Mouse (Mus musculus): ENCODE data around the gene Foxc1. TPM values are rescaled to one million over a fixed set of nuclear protein-coding genes. Genes with fewer than 3 reads are reported as not detected.

Foxc1 gene
- total and polyA plus RNA-seq, 2 experiments from 2014 or later, result 2.2 to 12.6 TPM

GRCm38 (mm10) chr13:31819664-31820405 is 13.4 kb downstream of the Foxc1 start:
- Histone ChIP-seq H3K4me1 (ENCODE audit: insufficient read depth, low read length) (no peaks in the 10 kb centered on the region), H3K36me3 (ENCODE audit: insufficient read depth, low read length) (no peaks in the 10 kb centered on the region), H3K9me3 (ENCODE audit: low read length) (no peaks in the 10 kb centered on the region), H3K27ac (ENCODE audit: low read depth, low read length) (no peak overlapping the region), H3K4me2 (ENCODE audit: low read depth, low read length, poor library complexity, severe bottlenecking) (no peak overlapping the region), H3K4me3 (ENCODE audit: low read depth, low read length) (no peak overlapping the region), H3K27me3 (ENCODE audit: insufficient read depth, low read length) (peaks cover 40% of the 10 kb centered on the region), H3K9ac (replicated peaks; ENCODE audit: low read length, poor library complexity, severe bottlenecking) (no peak overlapping the region)
- no peak for TF ChIP-seq CTCF (IDR thresholded peaks at IDR 0.05)
- DNase-seq (ENCODE audit: low spot score) (no peak), ATAC-seq (ENCODE audit: low FRiP score) (no peak)
- 45% methylated on average over 14 of the region's 14 CpGs for WGBS

GRCm38 (mm10) chr13:31820587-31821017 is 14.2 kb downstream of the Foxc1 start:
- 5% methylated on average over 16 of the region's 16 CpGs for WGBS
- no peaks in the 10 kb centered on the region for H3K9me3 ChIP-seq (ENCODE audit: low read length)
- peak; percentile 62; the same call in 1 of the 2 replicates for ATAC-seq (ENCODE audit: low FRiP score)
- H3K27ac ChIP-seq (ENCODE audit: low read depth, low read length), result no peak overlapping the region
- H3K9ac ChIP-seq (replicated peaks; ENCODE audit: low read length, poor library complexity, severe bottlenecking), result peak overlapping the region; percentile 39; the same call in 1 of the 2 replicates
- H3K4me3 ChIP-seq (ENCODE audit: low read depth, low read length), result peak overlapping the region; percentile 26
- peak; percentile 31 for DNase-seq (ENCODE audit: low spot score)
- H3K27me3 ChIP-seq (ENCODE audit: insufficient read depth, low read length), result peaks cover 32% of the 10 kb centered on the region
- TF ChIP-seq CTCF (IDR thresholded peaks at IDR 0.05), result no peak
- H3K4me2 ChIP-seq (ENCODE audit: low read depth, low read length, poor library complexity, severe bottlenecking), result peak overlapping the region; percentile 48
- H3K36me3 ChIP-seq (ENCODE audit: insufficient read depth, low read length), result no peaks in the 10 kb centered on the region
- H3K4me1 ChIP-seq (ENCODE audit: insufficient read depth, low read length), result no peaks in the 10 kb centered on the region

DNA sequence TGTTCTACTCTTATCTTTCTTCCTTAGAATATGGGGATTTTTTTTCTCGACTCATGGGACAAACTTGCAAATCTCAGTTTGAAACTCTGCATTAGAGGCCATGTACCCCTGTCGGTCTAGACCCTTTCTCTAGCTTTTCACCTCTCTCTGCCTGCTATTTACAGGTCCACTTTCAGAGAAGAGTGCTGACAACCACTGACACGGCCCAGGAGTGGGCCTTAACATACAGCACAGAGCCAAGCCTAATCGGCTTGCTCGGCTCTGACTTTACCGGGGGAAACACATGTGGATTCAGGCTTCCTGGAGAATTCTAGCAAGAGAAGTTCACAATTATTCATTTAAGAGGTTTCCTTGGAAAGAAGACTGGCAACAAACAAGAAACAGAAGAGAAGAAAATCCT is 14.6 kb downstream of the Foxc1 start:
- WGBS, result 33% methylated on average over 6 of the region's 6 CpGs
- H3K4me1 ChIP-seq (ENCODE audit: insufficient read depth, low read length), result no peaks in the 10 kb centered on the region
- no peak for DNase-seq (ENCODE audit: low spot score)
- H3K4me3 ChIP-seq (ENCODE audit: low read depth, low read length), result no peak overlapping the region
- peak overlapping the region; percentile 48 for H3K4me2 ChIP-seq (ENCODE audit: low read depth, low read length, poor library complexity, severe bottlenecking)
- TF ChIP-seq CTCF (IDR thresholded peaks at IDR 0.05), result no peak
- H3K27me3 ChIP-seq (ENCODE audit: insufficient read depth, low read length), result peaks cover 27% of the 10 kb centered on the region
- H3K36me3 ChIP-seq (ENCODE audit: insufficient read depth, low read length), result no peaks in the 10 kb centered on the region
- no peak for ATAC-seq (ENCODE audit: low FRiP score)
- H3K27ac ChIP-seq (ENCODE audit: low read depth, low read length), result no peak overlapping the region
- H3K9ac ChIP-seq (replicated peaks; ENCODE audit: low read length, poor library complexity, severe bottlenecking), result peak overlapping the region; percentile 39; the same call in 1 of the 2 replicates
- H3K9me3 ChIP-seq (ENCODE audit: low read length), result no peaks in the 10 kb centered on the region

DNA sequence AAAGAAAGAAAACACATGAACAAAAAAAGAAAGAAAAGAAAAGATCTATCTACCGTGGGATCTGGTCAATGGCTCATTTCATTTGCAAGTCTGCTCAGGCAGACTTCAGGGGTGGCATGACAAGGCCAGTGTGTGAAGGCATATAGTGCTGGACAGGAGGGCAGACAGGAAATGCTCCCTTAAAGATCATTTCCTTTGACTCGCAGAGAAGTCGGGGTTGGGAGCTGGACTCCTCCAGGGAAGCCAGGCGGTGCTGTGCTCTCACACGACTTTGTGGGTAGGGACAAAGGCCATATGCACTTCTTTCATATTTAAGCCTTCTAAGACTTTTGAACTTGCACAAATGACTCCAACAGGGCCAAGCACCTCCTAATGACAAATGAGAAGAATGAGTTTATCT is 16.9 kb downstream of the Foxc1 start:
- peak; percentile 11; the same call in 1 of the 2 replicates for TF ChIP-seq CTCF (IDR thresholded peaks at IDR 0.05)

DNA sequence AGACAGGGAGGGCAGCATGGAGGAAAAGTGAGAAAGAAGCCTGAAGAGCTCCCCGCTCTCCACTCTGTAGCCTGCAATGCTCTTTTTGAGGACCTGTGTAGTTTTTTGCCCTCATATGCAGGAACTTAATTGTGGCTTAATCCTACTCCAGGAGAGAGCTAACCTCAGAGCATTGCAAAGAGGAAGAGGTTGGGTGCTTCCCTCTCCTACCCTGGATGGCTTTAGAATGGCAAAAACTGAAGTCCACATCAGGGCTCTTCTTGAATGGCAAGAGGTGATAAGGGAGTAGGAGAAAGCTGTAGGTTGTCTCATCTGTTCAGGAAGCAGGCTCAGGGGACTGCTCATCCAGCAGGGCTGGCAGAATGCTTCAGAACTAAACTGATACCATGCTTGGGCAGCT is 18.7 kb downstream of the Foxc1 start:
- Histone ChIP-seq H3K4me3 (ENCODE audit: low read depth, low read length) (no peak overlapping the region), H3K4me1 (ENCODE audit: insufficient read depth, low read length) (no peaks in the 10 kb centered on the region; the same call in 1 of the 2 replicates), H3K36me3 (ENCODE audit: insufficient read depth, low read length) (no peaks in the 10 kb centered on the region), H3K9ac (replicated peaks; ENCODE audit: low read length, poor library complexity, severe bottlenecking) (no peak overlapping the region), H3K9me3 (ENCODE audit: low read length) (no peaks in the 10 kb centered on the region), H3K27me3 (ENCODE audit: insufficient read depth, low read length) (no peaks in the 10 kb centered on the region), H3K27ac (ENCODE audit: low read depth, low read length) (no peak overlapping the region), H3K4me2 (ENCODE audit: low read depth, low read length, poor library complexity, severe bottlenecking) (no peak overlapping the region)
- WGBS, result 83% methylated on average over 1 of the region's 1 CpGs
- ATAC-seq (ENCODE audit: low FRiP score) (no peak), DNase-seq (ENCODE audit: low spot score) (no peak)
- no peak for TF ChIP-seq CTCF (IDR thresholded peaks at IDR 0.05)

More for the DNA sequence above, 16.9 kb downstream of the Foxc1 start:
- Histone ChIP-seq H3K9me3 (ENCODE audit: low read length) (no peaks in the 10 kb centered on the region), H3K4me3 (ENCODE audit: low read depth, low read length) (no peak overlapping the region), H3K4me1 (ENCODE audit: insufficient read depth, low read length) (no peaks in the 10 kb centered on the region; the same call in 1 of the 2 replicates), H3K27me3 (ENCODE audit: insufficient read depth, low read length) (peaks cover 16% of the 10 kb centered on the region), H3K9ac (replicated peaks; ENCODE audit: low read length, poor library complexity, severe bottlenecking) (no peak overlapping the region), H3K27ac (ENCODE audit: low read depth, low read length) (no peak overlapping the region), H3K4me2 (ENCODE audit: low read depth, low read length, poor library complexity, severe bottlenecking) (no peak overlapping the region), H3K36me3 (ENCODE audit: insufficient read depth, low read length) (no peaks in the 10 kb centered on the region)
- WGBS, result 28% methylated on average over 5 of the region's 5 CpGs
- no peak for DNase-seq (ENCODE audit: low spot score)
- no peak for ATAC-seq (ENCODE audit: low FRiP score)

- no peaks in the 10 kb centered on the region for H3K27me3 ChIP-seq (ENCODE audit: insufficient read depth, low read length)
- WGBS, result 84% methylated on average over 5 of the region's 5 CpGs
- H3K4me3 ChIP-seq (ENCODE audit: low read depth, low read length), result no peak overlapping the region
- no peak overlapping the region for H3K9ac ChIP-seq (replicated peaks; ENCODE audit: low read length, poor library complexity, severe bottlenecking)
- no peak for TF ChIP-seq CTCF (IDR thresholded peaks at IDR 0.05)
- no peaks in the 10 kb centered on the region; the same call in 1 of the 2 replicates for H3K4me1 ChIP-seq (ENCODE audit: insufficient read depth, low read length)
- ATAC-seq (ENCODE audit: low FRiP score) (no peak), DNase-seq (ENCODE audit: low spot score) (no peak)
- no peak overlapping the region for H3K27ac ChIP-seq (ENCODE audit: low read depth, low read length)
- H3K36me3 ChIP-seq (ENCODE audit: insufficient read depth, low read length), result no peaks in the 10 kb centered on the region
- no peak overlapping the region for H3K4me2 ChIP-seq (ENCODE audit: low read depth, low read length, poor library complexity, severe bottlenecking)
- no peaks in the 10 kb centered on the region for H3K9me3 ChIP-seq (ENCODE audit: low read length)
These were observed 20.7 kb downstream of the Foxc1 start for GRCm38 (mm10) chr13:31827160-31827559.

Data from midbrain, postnatal 0 days (tissue).